Mouse (Mus musculus) testis, adult 2 months (tissue): Measurements from ENCODE around the gene Fam83e. TPM values are rescaled to one million over a fixed set of nuclear protein-coding genes. Genes with fewer than 3 reads are reported as not detected.

Experiments
- H3K27ac ChIP-seq: fragments of 200-500 bp; 2 replicates; pipeline ENCODE4 v1.5.1; 2012; ENCODE audit warnings: low read depth, low read length; ENCODE audit not compliant: control insufficient read depth, insufficient read depth
- H3K27me3 ChIP-seq: fragments of 200-500 bp; 2 replicates; pipeline ENCODE4 v1.6.1; 2012; ENCODE audit warnings: mild to moderate bottlenecking, low read length, moderate library complexity; ENCODE audit not compliant: control insufficient read depth, insufficient read depth
- H3K36me3 ChIP-seq: fragments of 200-500 bp; 2 replicates; pipeline ENCODE4 v1.6.1; 2012; ENCODE audit warnings: mild to moderate bottlenecking, low read length; ENCODE audit not compliant: control insufficient read depth, insufficient read depth
- H3K4me1 ChIP-seq: fragments of 200-500 bp; 2 replicates; pipeline ENCODE4 v1.6.1; 2012; ENCODE audit warnings: low read length; ENCODE audit not compliant: control insufficient read depth, insufficient read depth
- H3K4me3 ChIP-seq: fragments of 200-500 bp; 2 replicates; pipeline ENCODE4 v1.5.1; 2012; ENCODE audit warnings: low read depth, mild to moderate bottlenecking, low read length, moderate library complexity, mixed read lengths; ENCODE audit not compliant: control insufficient read depth
- CTCF ChIP-seq: fragments of 200-500 bp; IDR thresholded peaks from 2 replicates; pipeline ENCODE4 v1.5.1; 2012; ENCODE audit warnings: low read depth, mild to moderate bottlenecking, inconsistent platforms, low read length, moderate library complexity; ENCODE audit not compliant: control insufficient read depth, insufficient read depth, insufficient replicate concordance
- POLR2A ChIP-seq: fragments of 200-500 bp; IDR thresholded peaks from 2 replicates; pipeline ENCODE4 v1.6.1; 2012; ENCODE audit warnings: low read depth, mild to moderate bottlenecking, inconsistent platforms, low read length, moderate library complexity; ENCODE audit not compliant: control insufficient read depth
- polyA plus RNA-seq: library from polyadenylated mRNA; depleted of rRNA; stranded (reverse); fragments of >200 nt; gene quantifications from 2 replicates; pipeline ENCODE4 v1.2.3, GENCODE M21; 2012

Gene Fam83e
- polyA plus RNA-seq, 1 experiment = 145 TPM

DNA sequence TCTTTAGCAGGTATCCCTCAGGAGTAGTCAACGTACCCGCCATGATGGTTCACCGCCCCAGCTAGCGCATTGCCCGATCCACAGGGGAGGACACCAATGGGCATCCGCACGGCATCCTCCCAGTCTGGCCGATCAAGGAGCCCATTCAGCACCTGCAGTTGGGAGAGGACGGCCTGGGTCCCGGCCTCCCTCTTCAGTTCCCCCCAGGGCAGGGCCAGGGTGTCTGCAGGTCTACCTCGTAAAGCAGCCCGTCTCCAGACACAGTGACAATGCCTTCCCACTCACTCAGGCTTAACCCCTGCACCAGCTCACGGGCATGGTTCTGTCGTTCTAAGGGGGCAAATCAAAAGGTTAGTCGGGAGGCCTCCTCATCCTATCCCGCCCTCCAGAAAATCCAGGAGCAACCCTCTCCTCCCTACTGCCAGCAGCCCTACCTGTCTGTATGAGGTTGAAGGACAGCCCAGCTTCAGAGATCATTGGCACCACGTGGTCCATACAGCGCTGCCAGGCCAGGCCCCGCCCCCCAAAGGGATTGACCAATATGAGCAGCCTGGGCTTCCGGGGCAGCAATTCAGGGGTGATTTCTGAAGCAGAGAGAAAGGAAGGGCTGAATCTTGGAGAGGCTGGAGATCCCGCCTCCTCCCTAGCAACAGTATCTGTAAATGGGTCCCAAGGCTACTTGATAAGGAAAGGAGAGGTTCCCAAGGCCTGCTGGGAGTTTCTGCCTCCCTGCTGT lies 8.8 kb upstream of the Fam83e start:
- Histone ChIP-seq H3K4me1 (peaks cover 42% of the 10 kb centered on the region), H3K4me3 (peak overlapping the region; percentile 14; the same call in 1 of the 2 replicates), H3K27ac (peak overlapping the region; percentile 47), H3K27me3 (no peaks in the 10 kb centered on the region), H3K36me3 (peaks cover 4% of the 10 kb centered on the region)
- TF ChIP-seq CTCF (no peak), POLR2A (no peak)

DNA sequence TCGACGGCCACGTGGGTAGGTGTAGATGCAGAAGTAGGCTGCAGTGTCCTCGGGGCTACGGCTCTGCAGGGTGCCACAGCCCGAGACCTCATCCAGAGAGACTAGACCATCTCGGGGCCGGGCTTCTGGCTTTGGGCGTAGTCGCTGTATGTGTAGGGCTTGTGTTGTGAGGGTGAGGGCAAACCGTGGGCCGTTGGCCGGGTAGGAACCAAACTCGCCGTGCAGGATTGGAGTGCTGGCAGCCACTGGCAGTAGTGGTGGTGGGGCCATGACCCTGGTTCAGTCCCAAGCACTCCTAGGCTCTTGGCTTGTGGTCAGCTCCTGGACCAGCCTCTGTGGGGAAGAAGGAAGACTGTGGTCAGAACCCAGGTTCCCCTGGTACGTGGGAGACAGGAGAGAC lies 7.6 kb upstream of the Fam83e start:
- H3K36me3 ChIP-seq = peaks cover 4% of the 10 kb centered on the region
- peaks cover 31% of the 10 kb centered on the region for H3K4me1 ChIP-seq
- H3K27ac ChIP-seq = peak overlapping the region; percentile 19; the same call in 1 of the 2 replicates
- H3K4me3 ChIP-seq = no peak overlapping the region
- TF ChIP-seq POLR2A (no peak), CTCF (no peak)
- H3K27me3 ChIP-seq = no peaks in the 10 kb centered on the region

DNA sequence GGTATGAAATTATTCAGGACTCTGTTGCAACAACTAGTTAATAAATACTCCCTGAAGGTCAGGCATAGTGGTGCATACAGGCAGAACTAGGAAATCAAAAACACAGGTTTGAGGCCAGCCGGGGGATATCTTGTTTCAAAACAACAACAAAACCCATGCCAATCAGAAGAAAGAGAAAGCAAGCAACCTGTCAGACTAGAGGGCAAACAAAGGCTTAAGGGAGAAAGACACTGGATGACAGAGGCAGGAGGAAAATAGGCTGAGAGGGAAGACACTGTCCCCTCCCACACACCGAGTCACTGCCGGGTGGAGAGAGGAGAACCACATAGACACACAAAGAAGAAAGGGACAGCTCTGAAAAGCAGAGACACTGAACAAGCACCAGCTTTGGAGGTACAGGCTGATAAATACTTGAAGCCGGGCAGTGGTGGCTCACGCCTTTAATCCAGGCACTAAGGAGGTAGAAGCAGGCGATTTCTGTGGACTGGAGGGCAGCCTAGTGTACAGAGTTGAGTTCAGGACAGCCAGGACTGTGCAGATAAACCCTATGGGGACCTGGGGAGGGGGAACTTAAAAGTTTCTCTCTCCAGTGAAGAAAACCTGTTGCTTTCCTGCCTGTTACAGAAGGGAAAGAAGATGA lies 7.0 kb upstream of the Fam83e start:
- H3K27ac ChIP-seq = peak overlapping the region; percentile 75
- peaks cover 4% of the 10 kb centered on the region for H3K36me3 ChIP-seq
- H3K4me1 ChIP-seq = peaks cover 26% of the 10 kb centered on the region
- TF ChIP-seq POLR2A (no peak; the same call in 1 of the 2 replicates), CTCF (no peak)
- H3K4me3 ChIP-seq = peak overlapping the region; percentile 94
- no peaks in the 10 kb centered on the region for H3K27me3 ChIP-seq

DNA sequence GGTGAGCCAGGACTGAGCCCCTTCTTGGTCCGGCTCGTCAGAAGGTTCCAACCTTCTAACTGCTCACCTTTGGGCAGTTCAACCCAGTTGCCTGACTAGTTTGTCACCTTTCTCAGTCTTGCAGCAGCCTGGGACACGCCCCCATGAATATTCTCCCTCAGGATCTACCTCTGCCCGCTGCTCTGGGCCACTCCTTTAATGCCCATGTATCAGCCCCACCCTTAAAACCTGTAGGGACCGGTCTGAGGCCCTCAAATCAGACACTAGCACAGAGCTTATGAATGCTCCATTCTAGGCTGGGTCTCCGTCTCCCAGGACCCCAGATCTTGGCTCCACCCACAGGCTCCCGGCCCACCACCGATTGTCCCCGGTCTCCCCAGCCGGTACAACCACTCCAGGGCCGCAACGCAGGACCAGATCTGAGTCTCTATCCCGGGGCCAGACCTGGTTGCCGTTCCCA lies 6.4 kb upstream of the Fam83e start:
- TF ChIP-seq CTCF = no peak
- TF ChIP-seq POLR2A = no peak
- H3K4me1 ChIP-seq = peaks cover 23% of the 10 kb centered on the region
- H3K36me3 ChIP-seq = peaks cover 4% of the 10 kb centered on the region

DNA sequence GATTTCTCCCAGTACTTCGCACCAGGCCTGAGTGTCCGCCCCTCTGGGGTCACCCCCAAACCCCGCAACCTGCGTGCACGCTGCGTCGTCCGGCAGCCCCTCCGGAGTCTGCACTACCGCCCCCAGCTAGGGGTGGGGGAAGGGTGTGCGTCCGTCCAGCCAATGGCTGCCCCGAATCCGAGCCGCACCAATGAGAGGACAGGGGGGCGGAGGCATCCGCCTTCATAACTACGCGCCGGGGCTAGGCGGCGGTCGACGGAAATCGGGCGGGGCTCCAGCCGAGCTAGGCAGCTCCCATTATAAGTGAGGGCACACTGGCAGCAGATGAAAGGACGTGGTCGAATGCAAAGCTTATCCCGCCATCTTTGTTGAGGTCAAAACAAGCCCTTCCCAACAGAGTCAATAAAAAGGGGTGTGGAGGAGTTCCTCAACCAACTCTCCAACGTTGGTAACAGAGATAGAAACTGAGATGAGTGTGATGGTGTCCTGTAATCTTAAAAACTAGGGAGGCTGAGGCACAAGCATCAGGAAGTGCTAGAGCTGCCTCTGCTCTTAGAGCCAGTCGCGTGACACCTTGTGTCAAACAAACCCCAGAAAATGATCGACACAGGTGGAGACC lies 5.8 kb upstream of the Fam83e start, which contains the start of gene Rpl18:
Gene Rpl18, plus strand, starts transcription at position 368 of the 619 bp plus-strand sequence.
- Histone ChIP-seq H3K27me3 (no peaks in the 10 kb centered on the region), H3K36me3 (peaks cover 4% of the 10 kb centered on the region), H3K4me3 (peak within 1 kb of the TSS; percentile 94), H3K4me1 (peaks cover 22% of the 10 kb centered on the region), H3K27ac (peak within 1 kb of the TSS; percentile 75)
- TF ChIP-seq POLR2A (peak; percentile 62; the same call in 1 of the 2 replicates), CTCF (no peak)

More for the DNA sequence above, 6.4 kb upstream of the Fam83e start:
- H3K27me3 ChIP-seq = no peaks in the 10 kb centered on the region
- peak overlapping the region; percentile 94 for H3K4me3 ChIP-seq
- H3K27ac ChIP-seq = peak overlapping the region; percentile 75

DNA sequence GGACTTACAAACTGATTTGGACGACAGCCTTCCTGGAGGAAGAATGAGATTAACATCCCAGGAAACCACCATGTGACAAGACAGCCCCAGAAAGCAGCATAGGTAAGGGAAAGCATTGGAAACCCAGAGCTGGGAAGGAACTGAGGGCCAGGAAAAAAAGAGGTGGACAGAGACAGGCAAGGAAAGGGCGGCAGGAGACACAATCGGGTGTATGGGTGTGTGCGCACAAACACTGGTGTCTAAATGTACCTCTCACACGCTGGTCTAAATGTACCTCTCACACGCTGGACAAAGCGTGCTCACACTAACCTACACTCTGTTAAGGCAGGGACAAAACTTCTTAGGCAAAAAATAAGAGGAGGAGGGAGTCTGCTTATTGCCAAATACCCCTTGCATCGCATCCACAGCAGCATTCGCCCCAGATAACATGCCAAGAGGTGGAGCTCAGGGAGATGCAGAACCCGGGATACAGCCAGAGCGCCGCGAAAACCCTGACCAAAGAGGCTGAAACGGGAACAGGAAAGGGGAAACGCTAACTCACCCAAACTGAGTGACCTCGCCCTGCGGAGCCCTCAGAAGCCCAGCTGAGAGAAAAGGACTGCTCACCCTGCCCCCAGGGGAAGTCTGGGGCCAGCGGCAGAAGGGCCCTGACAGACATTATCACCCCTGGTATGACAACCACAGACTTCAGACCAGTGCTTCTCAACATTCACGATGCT lies 5.1 kb upstream of the Fam83e start:
- Histone ChIP-seq H3K36me3 (peaks cover 4% of the 10 kb centered on the region), H3K4me3 (peak overlapping the region; percentile 94), H3K4me1 (peaks cover 21% of the 10 kb centered on the region), H3K27ac (peak overlapping the region; percentile 51), H3K27me3 (no peaks in the 10 kb centered on the region)
- TF ChIP-seq POLR2A (no peak), CTCF (no peak)

DNA sequence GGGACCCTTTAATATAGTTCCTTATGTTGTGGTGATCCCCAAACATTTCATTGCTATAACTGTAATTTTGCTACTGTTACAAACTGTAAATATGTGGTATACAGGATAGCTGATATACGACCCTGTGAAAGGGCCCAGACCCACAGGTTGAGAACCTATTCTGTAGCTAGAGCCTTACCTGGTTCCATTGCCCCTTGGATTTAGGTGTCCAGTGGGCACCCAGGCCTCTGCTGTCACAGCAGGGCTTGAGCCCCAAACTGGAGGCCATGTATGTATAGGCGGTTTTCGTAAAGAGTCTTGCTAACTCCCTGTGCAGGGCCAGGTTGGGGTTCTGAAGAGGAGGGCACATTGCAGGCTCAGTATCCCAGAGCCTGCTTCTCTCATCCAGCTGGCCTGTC lies 4.6 kb upstream of the Fam83e start:
- TF ChIP-seq CTCF (no peak), POLR2A (no peak)
- Histone ChIP-seq H3K4me1 (peaks cover 20% of the 10 kb centered on the region), H3K4me3 (peak overlapping the region; percentile 94), H3K36me3 (peaks cover 4% of the 10 kb centered on the region), H3K27ac (no peak overlapping the region), H3K27me3 (no peaks in the 10 kb centered on the region)
